Mouse (Mus musculus): Measurements from ENCODE around the gene Cpa5. TPM values are rescaled to one million over a fixed set of nuclear protein-coding genes. Genes with fewer than 3 reads are reported as not detected.
A peak's percentile ranks its signal among the peaks of the same experiment; 100 is the strongest.

Cpa5 gene
- polyA plus RNA-seq, 1 experiment from 2014 or later = 1.1 TPM

GRCm38 (mm10) chr6:30649651-30650296, 39.0 kb downstream of the Cpa5 start:
- Histone ChIP-seq H3K9me3 (replicated peaks) (no peaks in the 10 kb centered on the region), H3K4me3 (no peak overlapping the region), H3K9ac (no peak overlapping the region), H3K4me2 (no peak overlapping the region), H3K27me3 (replicated peaks) (no peaks in the 10 kb centered on the region), H3K4me1 (replicated peaks) (peaks cover 14% of the 10 kb centered on the region), H3K36me3 (no peaks in the 10 kb centered on the region), H3K27ac (ENCODE audit: poor library complexity, severe bottlenecking) (no peak overlapping the region)
- WGBS = 65% methylated on average over 11 of the region's 11 CpGs
- ATAC-seq (ENCODE audit: insufficient number of reproducible peaks, low FRiP score) = no peak

- Histone ChIP-seq H3K36me3 (peaks cover 4% of the 10 kb centered on the region; the same call in 1 of the 2 replicates), H3K4me2 (no peak overlapping the region), H3K27ac (ENCODE audit: poor library complexity, severe bottlenecking) (peak overlapping the region; percentile 71), H3K9me3 (replicated peaks) (no peaks in the 10 kb centered on the region), H3K4me1 (replicated peaks) (peaks cover 24% of the 10 kb centered on the region), H3K4me3 (no peak overlapping the region), H3K9ac (no peak overlapping the region), H3K27me3 (replicated peaks) (no peaks in the 10 kb centered on the region)
- peak; percentile 66; the same call in 1 of the 2 replicates for ATAC-seq (ENCODE audit: insufficient number of reproducible peaks, low FRiP score)
- WGBS = 57% methylated on average over 9 of the region's 9 CpGs
Measured at GRCm38 (mm10) chr6:30652425-30653188, 41.8 kb downstream of the Cpa5 start.

GRCm38 (mm10) chr6:30653518-30653917, 42.7 kb downstream of the Cpa5 start:
- Histone ChIP-seq H3K4me2 (no peak overlapping the region), H3K36me3 (peaks cover 5% of the 10 kb centered on the region), H3K9me3 (replicated peaks) (no peaks in the 10 kb centered on the region), H3K4me1 (replicated peaks) (peaks cover 24% of the 10 kb centered on the region), H3K4me3 (no peak overlapping the region), H3K27ac (ENCODE audit: poor library complexity, severe bottlenecking) (no peak overlapping the region), H3K9ac (no peak overlapping the region), H3K27me3 (replicated peaks) (no peaks in the 10 kb centered on the region)
- 79% methylated on average over 6 of the region's 6 CpGs for WGBS
- ATAC-seq (ENCODE audit: insufficient number of reproducible peaks, low FRiP score) = no peak

GRCm38 (mm10) chr6:30654402-30654859, 43.6 kb downstream of the Cpa5 start:
- no peaks in the 10 kb centered on the region for H3K27me3 ChIP-seq (replicated peaks)
- ATAC-seq (ENCODE audit: insufficient number of reproducible peaks, low FRiP score) = no peak
- no peak overlapping the region for H3K27ac ChIP-seq (ENCODE audit: poor library complexity, severe bottlenecking)
- no peak overlapping the region for H3K9ac ChIP-seq
- H3K9me3 ChIP-seq (replicated peaks) = no peaks in the 10 kb centered on the region
- 76% methylated on average over 6 of the region's 6 CpGs for WGBS
- peaks cover 21% of the 10 kb centered on the region for H3K4me1 ChIP-seq (replicated peaks)
- H3K4me2 ChIP-seq = no peak overlapping the region
- H3K4me3 ChIP-seq = no peak overlapping the region
- H3K36me3 ChIP-seq = peaks cover 7% of the 10 kb centered on the region

DNA sequence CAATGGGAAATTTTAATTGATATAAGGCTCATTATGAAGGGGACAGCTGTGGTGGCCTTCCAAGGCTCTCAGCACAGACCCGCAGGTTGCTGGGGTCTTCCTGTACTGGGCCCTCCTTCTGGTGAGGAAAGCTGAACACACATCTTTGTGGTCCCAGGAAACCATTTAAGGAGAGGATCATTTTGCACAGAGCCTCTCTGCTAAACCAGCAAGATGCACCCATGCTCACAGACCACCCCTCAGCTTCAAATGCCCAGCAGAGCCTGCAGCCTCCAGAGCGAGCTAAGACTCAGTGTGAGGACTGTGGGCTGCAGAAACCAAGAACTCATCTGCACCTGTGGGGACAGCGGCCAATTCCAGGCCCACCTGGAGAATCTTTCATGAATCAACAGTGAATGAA, 44.1 kb downstream of the Cpa5 start:
- no peak for ATAC-seq (ENCODE audit: insufficient number of reproducible peaks, low FRiP score)
- no peak overlapping the region for H3K4me3 ChIP-seq
- no peak overlapping the region for H3K9ac ChIP-seq
- H3K4me2 ChIP-seq = no peak overlapping the region
- 87% methylated on average over 3 of the region's 3 CpGs for WGBS
- no peaks in the 10 kb centered on the region for H3K27me3 ChIP-seq (replicated peaks)
- H3K9me3 ChIP-seq (replicated peaks) = no peaks in the 10 kb centered on the region
- H3K27ac ChIP-seq (ENCODE audit: poor library complexity, severe bottlenecking) = peak overlapping the region; percentile 8; the same call in 1 of the 2 replicates
- H3K4me1 ChIP-seq (replicated peaks) = peaks cover 16% of the 10 kb centered on the region
- peaks cover 7% of the 10 kb centered on the region for H3K36me3 ChIP-seq

DNA sequence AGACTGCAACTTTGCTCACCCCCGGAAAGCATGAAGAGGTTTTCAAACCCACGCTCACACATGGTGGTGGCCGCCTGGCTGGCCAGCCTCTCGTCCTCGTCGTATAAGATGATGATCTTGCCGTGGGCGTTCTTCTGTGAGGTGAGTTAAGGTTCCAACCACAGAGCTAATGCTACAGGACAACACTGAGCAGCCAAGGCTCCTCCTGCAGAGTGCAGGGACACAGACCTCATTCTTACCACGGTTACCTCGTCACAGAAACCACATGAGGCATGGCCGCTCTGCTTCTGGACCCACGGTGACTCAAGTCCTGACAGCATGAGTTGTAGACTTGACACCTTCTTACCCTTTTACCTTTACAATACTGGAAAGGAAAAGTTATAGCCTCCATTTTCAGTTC, 46.5 kb downstream of the Cpa5 start:
- Histone ChIP-seq H3K27me3 (replicated peaks) (no peaks in the 10 kb centered on the region), H3K4me2 (no peak overlapping the region), H3K36me3 (peaks cover 7% of the 10 kb centered on the region), H3K9ac (no peak overlapping the region), H3K4me1 (replicated peaks) (peaks cover 15% of the 10 kb centered on the region; the same call in 1 of the 2 replicates), H3K4me3 (no peak overlapping the region), H3K9me3 (replicated peaks) (no peaks in the 10 kb centered on the region), H3K27ac (ENCODE audit: poor library complexity, severe bottlenecking) (no peak overlapping the region)
- ATAC-seq (ENCODE audit: insufficient number of reproducible peaks, low FRiP score) = no peak
- WGBS = 90% methylated on average over 12 of the region's 12 CpGs

GRCm38 (mm10) chr6:30658619-30659018, 47.8 kb downstream of the Cpa5 start:
- no peak overlapping the region for H3K4me2 ChIP-seq
- 55% methylated on average over 9 of the region's 9 CpGs for WGBS
- H3K27me3 ChIP-seq (replicated peaks) = no peaks in the 10 kb centered on the region
- H3K4me3 ChIP-seq = no peak overlapping the region
- H3K36me3 ChIP-seq = peaks cover 7% of the 10 kb centered on the region
- no peak for ATAC-seq (ENCODE audit: insufficient number of reproducible peaks, low FRiP score)
- peaks cover 10% of the 10 kb centered on the region; the same call in 1 of the 2 replicates for H3K4me1 ChIP-seq (replicated peaks)
- no peaks in the 10 kb centered on the region for H3K9me3 ChIP-seq (replicated peaks)
- H3K9ac ChIP-seq = no peak overlapping the region
- no peak overlapping the region for H3K27ac ChIP-seq (ENCODE audit: poor library complexity, severe bottlenecking)

DNA sequence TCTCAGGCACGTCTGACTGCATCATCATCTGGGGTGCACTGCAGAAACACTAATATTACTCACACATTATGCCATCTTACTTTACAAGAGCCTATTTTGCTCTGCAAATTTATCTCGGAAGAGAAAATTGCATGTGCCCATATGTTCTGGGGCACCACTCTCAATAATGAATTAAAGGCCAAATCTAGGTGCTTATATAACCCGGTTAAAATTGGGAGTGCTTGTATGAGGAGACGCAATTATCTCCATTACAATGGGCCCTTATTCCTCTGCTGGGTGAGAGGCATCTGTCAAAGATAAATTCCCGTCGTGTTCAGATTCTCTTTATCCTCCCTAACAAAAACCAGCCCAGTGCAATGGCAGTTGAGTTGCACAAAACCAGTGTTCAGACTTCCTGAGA, 54.0 kb downstream of the Cpa5 start:
- H3K36me3 ChIP-seq = no peaks in the 10 kb centered on the region
- WGBS = 24% methylated on average over 6 of the region's 6 CpGs
- peaks cover 18% of the 10 kb centered on the region for H3K4me1 ChIP-seq (replicated peaks)
- no peaks in the 10 kb centered on the region for H3K9me3 ChIP-seq (replicated peaks)
- no peaks in the 10 kb centered on the region for H3K27me3 ChIP-seq (replicated peaks)
- no peak overlapping the region for H3K4me3 ChIP-seq
- H3K4me2 ChIP-seq = no peak overlapping the region
- H3K27ac ChIP-seq (ENCODE audit: poor library complexity, severe bottlenecking) = peak overlapping the region; percentile 45; the same call in 1 of the 2 replicates
- no peak overlapping the region for H3K9ac ChIP-seq
- ATAC-seq (ENCODE audit: insufficient number of reproducible peaks, low FRiP score) = no peak

GRCm38 (mm10) chr6:30665296-30665695, 54.5 kb downstream of the Cpa5 start:
- Histone ChIP-seq H3K27ac (ENCODE audit: poor library complexity, severe bottlenecking) (peak overlapping the region; percentile 45), H3K27me3 (replicated peaks) (no peaks in the 10 kb centered on the region), H3K36me3 (no peaks in the 10 kb centered on the region), H3K9ac (no peak overlapping the region), H3K4me2 (no peak overlapping the region), H3K4me1 (replicated peaks) (peaks cover 18% of the 10 kb centered on the region), H3K9me3 (replicated peaks) (no peaks in the 10 kb centered on the region), H3K4me3 (no peak overlapping the region)
- 0 out of 2 replicates have a peak, but pooled peaks have one; percentile 6 for ATAC-seq (ENCODE audit: insufficient number of reproducible peaks, low FRiP score)
- 13% methylated on average over 4 of the region's 4 CpGs for WGBS

GRCm38 (mm10) chr6:30666043-30666442, 55.2 kb downstream of the Cpa5 start:
- H3K27me3 ChIP-seq (replicated peaks) = 0 out of 2 replicates have a peak, but pooled peaks cover under 1% of the 10 kb centered on the region
- WGBS = 62% methylated on average over 6 of the region's 6 CpGs
- H3K27ac ChIP-seq (ENCODE audit: poor library complexity, severe bottlenecking) = no peak overlapping the region
- H3K4me1 ChIP-seq (replicated peaks) = peaks cover 18% of the 10 kb centered on the region
- no peaks in the 10 kb centered on the region for H3K9me3 ChIP-seq (replicated peaks)
- no peak overlapping the region for H3K4me3 ChIP-seq
- no peak overlapping the region for H3K9ac ChIP-seq
- no peak for ATAC-seq (ENCODE audit: insufficient number of reproducible peaks, low FRiP score)
- peaks cover 3% of the 10 kb centered on the region; the same call in 1 of the 2 replicates for H3K36me3 ChIP-seq
- H3K4me2 ChIP-seq = no peak overlapping the region

DNA sequence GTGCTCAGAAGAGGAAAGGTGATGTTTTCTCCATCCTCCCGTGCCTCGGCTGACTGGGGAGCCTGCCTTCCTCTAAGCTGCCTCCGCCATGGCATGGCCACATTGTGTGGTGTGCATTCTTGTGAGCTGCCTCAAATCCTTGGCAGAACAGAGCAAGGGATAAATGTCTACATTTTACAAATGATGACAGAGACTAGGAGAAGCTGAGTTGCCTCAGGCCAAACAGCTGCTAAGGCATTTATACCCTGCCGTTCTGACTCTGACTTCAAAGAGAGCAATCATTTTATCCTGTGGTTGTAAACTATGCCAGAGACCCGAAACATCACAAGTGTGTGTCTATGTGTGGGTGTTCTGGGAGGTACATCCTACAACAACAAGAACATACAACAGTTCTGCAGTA, 56.8 kb downstream of the Cpa5 start:
- Histone ChIP-seq H3K36me3 (peaks cover 3% of the 10 kb centered on the region; the same call in 1 of the 2 replicates), H3K4me2 (no peak overlapping the region), H3K9me3 (replicated peaks) (no peaks in the 10 kb centered on the region), H3K9ac (no peak overlapping the region), H3K4me3 (no peak overlapping the region), H3K4me1 (replicated peaks) (peaks cover 27% of the 10 kb centered on the region), H3K27ac (ENCODE audit: poor library complexity, severe bottlenecking) (no peak overlapping the region), H3K27me3 (replicated peaks) (0 out of 2 replicates have a peak, but pooled peaks cover 4% of the 10 kb centered on the region)
- ATAC-seq (ENCODE audit: insufficient number of reproducible peaks, low FRiP score) = no peak
- 76% methylated on average over 5 of the region's 5 CpGs for WGBS
